Mouse (Mus musculus) stomach, embryonic 16.5 days (tissue): ENCODE data around the gene Ablim2. TPM values are rescaled to one million over a fixed set of nuclear protein-coding genes. Genes with fewer than 3 reads are reported as not detected.

Experiments used
- ATAC-seq: fragments of 200-750 bp; cut with Nextera tagmentation; 2 replicates; pipeline ENCODE4 v1.8.0; 2017; ENCODE audit warnings: moderate number of reproducible peaks, moderate TSS enrichment; ENCODE audit not compliant: insufficient read depth, low FRiP score
- H3K27ac ChIP-seq: fragments of 300-500 bp; sonication (generic); 2 replicates; pipeline ENCODE4 v1.5.1; 2014; ENCODE audit warnings: low read length
- H3K27me3 ChIP-seq: fragments of 300-500 bp; sonication (generic); 2 replicates; pipeline ENCODE4 v1.6.1; 2014; ENCODE audit warnings: low read length, control low read depth, mixed read lengths; ENCODE audit not compliant: control insufficient read depth, insufficient read depth
- H3K36me3 ChIP-seq: fragments of 300-500 bp; sonication (generic); 2 replicates; pipeline ENCODE4 v1.6.1; 2014; ENCODE audit warnings: low read length; ENCODE audit not compliant: control insufficient read depth, insufficient read depth
- H3K4me1 ChIP-seq: fragments of 300-500 bp; sonication (generic); 2 replicates; pipeline ENCODE4 v1.6.1; 2014; ENCODE audit warnings: low read length, control low read depth, mixed read lengths; ENCODE audit not compliant: control insufficient read depth, insufficient read depth
- H3K4me2 ChIP-seq: fragments of 300-500 bp; sonication (generic); 2 replicates; pipeline ENCODE4 v1.6.1; 2014; ENCODE audit warnings: low read depth, low read length, mixed read lengths
- H3K4me3 ChIP-seq: fragments of 300-500 bp; sonication (generic); replicated peaks from 2 replicates; pipeline ENCODE4 v1.5.1; 2014; ENCODE audit warnings: mild to moderate bottlenecking, low read length
- H3K9ac ChIP-seq: fragments of 300-500 bp; sonication (generic); 2 replicates; pipeline ENCODE4 v1.6.1; 2014; ENCODE audit warnings: low read length
- H3K9me3 ChIP-seq: fragments of 300-500 bp; sonication (generic); replicated peaks from 2 replicates; pipeline ENCODE4 v1.6.1; 2016; ENCODE audit warnings: low read length, control low read depth; ENCODE audit not compliant: control insufficient read depth
- WGBS: fragments of 180-500 bp; shearing (Covaris S2); extraction: QIAGEN DNeasy Blood & Tissue Kit; methylation state at CpG from one replicate; pipeline ENCODE4 v1.1.7; 2014; 5-methylcytosine and 5-hydroxymethylcytosine counted together
- polyA plus RNA-seq: library from polyadenylated mRNA; unstranded; fragments of >200 nt; fragmentation: Nextera tagmentation; extraction: Ambion mirVana; gene quantifications from 2 replicates; pipeline ENCODE4 v1.2.1, GENCODE M21; 2015

Gene Ablim2
- polyA plus RNA-seq, 1 experiment from 2014 or later: 4.3 TPM

DNA sequence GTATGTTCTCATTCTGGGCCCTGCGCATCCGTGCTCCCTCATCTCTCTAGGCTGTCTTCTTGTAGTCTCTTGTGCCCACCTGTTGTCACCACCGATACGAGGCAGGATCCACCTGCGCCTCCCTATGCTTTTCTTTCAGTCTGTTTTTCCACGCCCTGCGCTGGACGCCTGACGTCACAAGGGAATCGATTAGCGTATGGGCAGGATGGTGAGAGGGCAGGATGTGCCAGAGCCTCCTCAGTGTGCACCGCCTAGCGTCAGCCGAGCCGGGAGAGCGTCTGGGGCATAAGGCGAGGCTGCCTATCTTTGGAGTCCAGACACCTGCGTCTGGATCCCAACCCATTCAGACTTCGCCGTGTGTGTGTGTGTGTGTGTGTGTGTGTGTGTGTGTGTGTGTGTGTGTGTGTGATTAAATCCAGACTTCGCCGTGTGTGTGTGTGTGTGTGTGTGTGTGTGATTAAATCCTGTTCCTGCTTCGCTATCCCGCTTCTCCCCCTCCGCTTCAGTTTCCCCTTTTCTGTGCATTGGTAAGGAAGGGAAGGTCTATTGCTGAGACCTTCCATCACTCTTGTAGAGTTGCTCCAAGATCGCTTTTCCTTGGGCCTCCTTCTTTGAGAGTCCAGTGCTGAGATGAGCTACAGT is 562 bp upstream of the Ablim2 start:
- peak; percentile 37 for ATAC-seq

DNA sequence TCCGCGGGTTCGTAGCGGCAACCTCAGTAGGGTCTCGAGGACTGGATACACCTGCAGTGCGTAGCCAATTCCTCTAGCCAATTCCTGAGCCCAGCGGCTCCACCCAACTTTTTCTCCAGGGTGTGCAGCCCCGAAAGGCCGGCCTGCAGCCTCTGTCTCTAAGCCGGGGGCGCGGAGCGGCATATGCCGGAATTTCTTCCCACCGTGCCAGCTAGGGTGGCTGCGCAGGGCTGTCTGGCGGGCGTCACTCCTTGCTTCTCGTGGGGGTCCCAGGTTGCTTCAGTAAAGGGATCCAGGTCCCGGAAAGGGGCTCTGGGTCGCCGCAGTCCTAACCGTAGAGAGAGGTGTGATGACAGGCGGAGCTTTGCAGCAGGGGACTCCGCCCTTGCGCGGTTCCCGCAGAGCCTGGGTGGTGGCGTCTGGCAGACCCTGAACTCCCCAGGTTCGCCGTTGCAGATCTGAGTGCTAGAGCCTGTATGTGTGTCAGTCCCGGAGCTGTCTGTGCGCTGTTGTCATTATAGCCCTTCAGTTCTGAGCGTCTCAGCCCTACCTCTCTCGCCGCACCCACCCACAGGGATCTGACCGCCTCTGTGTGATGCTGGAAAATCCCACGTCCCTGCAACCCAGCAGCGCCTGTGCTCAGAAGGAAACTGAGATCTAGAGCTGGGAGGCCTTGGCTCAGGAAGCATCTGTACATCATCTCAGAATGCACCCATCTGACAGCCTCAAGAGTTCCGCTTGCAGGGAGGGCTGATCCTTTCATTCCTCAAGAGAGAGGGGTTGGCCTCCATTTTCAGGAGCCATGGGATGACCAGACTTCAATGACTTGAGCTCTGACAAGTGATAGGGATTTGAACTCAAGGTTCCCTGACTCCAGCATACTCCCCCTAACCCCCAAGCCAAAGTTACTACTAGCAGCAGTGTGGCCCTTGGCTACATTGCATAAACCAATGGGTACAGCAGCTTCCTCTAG is 687 bp downstream of the Ablim2 start:
- Histone ChIP-seq H3K36me3 (no peaks in the 10 kb centered on the region), H3K9me3 (no peaks in the 10 kb centered on the region), H3K27ac (no peak overlapping the region), H3K4me2 (peak overlapping the region; percentile 98), H3K9ac (peak overlapping the region; percentile 64), H3K27me3 (peaks cover 18% of the 10 kb centered on the region), H3K4me1 (peaks cover 9% of the 10 kb centered on the region; the same call in 1 of the 2 replicates), H3K4me3 (peak overlapping the region; percentile 61)
- 1% methylated on average over 40 of the region's 40 CpGs for WGBS
- peak; percentile 35 for ATAC-seq

More for the DNA sequence above, 562 bp upstream of the Ablim2 start:
- H3K36me3 ChIP-seq: no peaks in the 10 kb centered on the region
- H3K4me2 ChIP-seq: peak overlapping the region; percentile 98
- no peaks in the 10 kb centered on the region for H3K9me3 ChIP-seq
- peak overlapping the region; percentile 61 for H3K4me3 ChIP-seq
- H3K27ac ChIP-seq: no peak overlapping the region
- peak overlapping the region; percentile 45; the same call in 1 of the 2 replicates for H3K9ac ChIP-seq
- H3K4me1 ChIP-seq: peaks cover 9% of the 10 kb centered on the region; the same call in 1 of the 2 replicates
- WGBS: 10% methylated on average over 26 of the region's 26 CpGs
- H3K27me3 ChIP-seq: peaks cover 18% of the 10 kb centered on the region

DNA sequence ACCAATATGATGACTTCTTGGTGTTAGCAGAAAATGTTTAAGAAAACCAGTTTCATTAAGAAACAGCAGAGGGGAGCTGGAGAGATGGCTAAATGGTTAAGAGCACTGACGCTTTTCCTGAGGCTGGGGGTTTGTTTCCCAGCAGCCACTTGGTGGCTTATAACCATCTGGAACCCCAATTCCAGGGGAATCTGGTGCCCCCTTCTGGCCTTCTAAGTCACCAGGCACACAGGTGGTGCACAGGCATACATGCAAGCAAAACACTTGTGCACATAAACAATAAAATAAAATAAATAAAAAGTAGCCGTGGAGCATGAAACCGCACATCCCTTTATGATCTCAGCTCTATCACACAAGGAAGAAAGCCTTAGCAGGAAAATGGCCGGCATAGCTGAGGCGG is 3.6 kb downstream of the Ablim2 start:
- H3K9me3 ChIP-seq: no peaks in the 10 kb centered on the region
- H3K9ac ChIP-seq: no peak overlapping the region
- WGBS: 71% methylated on average over 5 of the region's 5 CpGs
- H3K27ac ChIP-seq: no peak overlapping the region
- no peak for ATAC-seq
- peaks cover 18% of the 10 kb centered on the region for H3K27me3 ChIP-seq
- H3K4me1 ChIP-seq: peaks cover 9% of the 10 kb centered on the region; the same call in 1 of the 2 replicates
- H3K36me3 ChIP-seq: no peaks in the 10 kb centered on the region
- H3K4me2 ChIP-seq: no peak overlapping the region
- H3K4me3 ChIP-seq: no peak overlapping the region

- Histone ChIP-seq H3K9me3 (no peaks in the 10 kb centered on the region), H3K4me3 (no peak overlapping the region), H3K27ac (no peak overlapping the region), H3K4me1 (peaks cover 9% of the 10 kb centered on the region; the same call in 1 of the 2 replicates), H3K9ac (no peak overlapping the region), H3K36me3 (no peaks in the 10 kb centered on the region), H3K27me3 (peaks cover 18% of the 10 kb centered on the region), H3K4me2 (no peak overlapping the region)
- no peak for ATAC-seq
- WGBS: 39% methylated on average over 5 of the region's 5 CpGs
Observed at GRCm38 (mm10) chr5:35762388-35762787, 4.7 kb downstream of the Ablim2 start.

GRCm38 (mm10) chr5:35762850-35763249 is 5.2 kb downstream of the Ablim2 start:
- WGBS: 70% methylated on average over 10 of the region's 10 CpGs
- H3K36me3 ChIP-seq: no peaks in the 10 kb centered on the region
- no peak overlapping the region for H3K4me3 ChIP-seq
- H3K9me3 ChIP-seq: no peaks in the 10 kb centered on the region
- H3K4me1 ChIP-seq: peaks cover 9% of the 10 kb centered on the region; the same call in 1 of the 2 replicates
- H3K4me2 ChIP-seq: no peak overlapping the region
- peaks cover 18% of the 10 kb centered on the region for H3K27me3 ChIP-seq
- ATAC-seq: no peak
- no peak overlapping the region for H3K9ac ChIP-seq
- no peak overlapping the region for H3K27ac ChIP-seq

DNA sequence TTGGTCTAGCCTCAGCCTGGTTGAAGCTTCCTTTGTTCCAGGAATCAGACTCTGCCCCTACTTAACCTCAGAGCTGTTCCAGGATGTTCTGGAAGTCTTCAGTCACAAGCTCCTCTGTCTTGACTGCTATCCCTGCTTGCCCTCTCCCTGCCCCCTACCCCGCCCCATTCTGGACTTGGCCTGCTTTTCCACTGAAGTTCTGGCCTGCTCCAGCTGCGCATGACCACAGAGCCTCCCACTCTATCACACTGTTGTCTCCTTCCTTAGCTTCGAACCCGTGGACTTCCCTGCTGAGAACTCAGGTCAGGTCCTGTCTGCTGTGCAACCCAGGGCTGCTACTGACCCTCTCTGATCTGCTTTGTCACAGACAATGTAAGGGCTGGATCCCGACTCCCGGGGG is 8.2 kb downstream of the Ablim2 start:
- H3K36me3 ChIP-seq: no peaks in the 10 kb centered on the region
- 82% methylated on average over 6 of the region's 6 CpGs for WGBS

DNA sequence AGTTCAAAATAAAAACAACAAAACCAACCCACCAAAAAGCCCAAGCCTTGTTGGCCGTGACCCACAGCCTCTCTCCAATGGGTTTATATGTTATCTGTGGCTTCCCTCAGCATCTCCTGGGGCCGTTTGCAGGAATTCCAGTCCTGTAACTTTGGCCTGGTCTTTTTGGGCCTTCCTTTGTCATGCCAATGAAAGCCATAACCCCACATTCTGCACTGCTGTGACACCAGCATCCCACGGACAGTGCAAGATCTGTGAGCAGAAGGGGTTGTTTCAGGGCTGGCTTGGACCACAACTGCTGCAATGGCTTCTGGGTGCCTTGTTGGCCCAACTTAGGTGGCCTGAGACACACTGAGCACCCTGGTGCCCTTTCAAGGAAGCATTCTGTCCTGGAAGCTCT is 10.8 kb downstream of the Ablim2 start:
- Histone ChIP-seq H3K27ac (no peak overlapping the region), H3K27me3 (no peaks in the 10 kb centered on the region), H3K4me2 (no peak overlapping the region), H3K4me1 (0 out of 2 replicates have a peak, but pooled peaks cover 10% of the 10 kb centered on the region), H3K4me3 (no peak overlapping the region), H3K9me3 (no peaks in the 10 kb centered on the region), H3K36me3 (no peaks in the 10 kb centered on the region), H3K9ac (no peak overlapping the region)
- no peak for ATAC-seq
- 75% methylated on average over 3 of the region's 3 CpGs for WGBS

More for the DNA sequence above, 8.2 kb downstream of the Ablim2 start:
- H3K4me3 ChIP-seq: no peak overlapping the region
- ATAC-seq: no peak
- H3K9me3 ChIP-seq: no peaks in the 10 kb centered on the region
- 0 out of 2 replicates have a peak, but pooled peaks cover 2% of the 10 kb centered on the region for H3K4me1 ChIP-seq
- H3K9ac ChIP-seq: no peak overlapping the region
- H3K27me3 ChIP-seq: no peaks in the 10 kb centered on the region
- H3K27ac ChIP-seq: no peak overlapping the region
- H3K4me2 ChIP-seq: no peak overlapping the region

- 0 out of 2 replicates have a peak, but pooled peaks cover 10% of the 10 kb centered on the region for H3K4me1 ChIP-seq
- H3K9ac ChIP-seq: no peak overlapping the region
- no peak for ATAC-seq
- H3K4me3 ChIP-seq: no peak overlapping the region
- H3K36me3 ChIP-seq: no peaks in the 10 kb centered on the region
- H3K27ac ChIP-seq: no peak overlapping the region
- H3K27me3 ChIP-seq: no peaks in the 10 kb centered on the region
- no peaks in the 10 kb centered on the region for H3K9me3 ChIP-seq
- WGBS: 83% methylated on average over 7 of the region's 7 CpGs
- no peak overlapping the region for H3K4me2 ChIP-seq
Observed at GRCm38 (mm10) chr5:35768997-35769396, 11.3 kb downstream of the Ablim2 start.

DNA sequence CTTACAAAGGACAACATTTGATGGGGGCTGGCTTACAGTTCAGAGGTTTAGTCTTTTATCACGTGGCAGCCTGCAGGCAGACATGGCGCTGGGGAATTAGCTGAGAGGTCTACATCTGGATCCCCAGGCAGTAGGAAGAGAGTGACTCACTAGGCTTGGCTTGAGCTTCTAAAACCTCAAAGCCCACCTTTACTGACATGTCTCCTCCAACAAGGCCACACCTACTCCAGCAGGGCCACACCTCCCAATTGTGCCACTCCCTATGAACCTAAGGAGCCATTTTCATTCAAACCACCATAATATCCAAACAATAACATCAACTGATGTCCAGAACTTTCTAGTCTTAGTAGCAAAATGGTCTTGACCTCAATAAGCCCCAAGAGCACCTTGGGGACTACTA is 12.6 kb downstream of the Ablim2 start:
- Histone ChIP-seq H3K9me3 (no peaks in the 10 kb centered on the region), H3K4me2 (no peak overlapping the region), H3K27me3 (no peaks in the 10 kb centered on the region), H3K36me3 (no peaks in the 10 kb centered on the region), H3K27ac (no peak overlapping the region), H3K9ac (no peak overlapping the region), H3K4me1 (0 out of 2 replicates have a peak, but pooled peaks cover 10% of the 10 kb centered on the region), H3K4me3 (no peak overlapping the region)
- 86% methylated on average over 2 of the region's 2 CpGs for WGBS
- no peak for ATAC-seq
